Mouse (Mus musculus) hindbrain, embryonic 13.5 days (tissue): Measurements from ENCODE around the gene Ankrd11. TPM values are rescaled to one million over a fixed set of nuclear protein-coding genes. Genes with fewer than 3 reads are reported as not detected.

Experiments used
- ATAC-seq: fragments of 200-750 bp; cut with Nextera tagmentation; 2 replicates; pipeline ENCODE4 v1.8.0; 2017; ENCODE audit warnings: moderate TSS enrichment; ENCODE audit not compliant: low FRiP score
- H3K27ac ChIP-seq: fragments of 300-500 bp; sonication (generic); 2 replicates; pipeline ENCODE4 v1.5.1; 2015; ENCODE audit warnings: inconsistent platforms, mild to moderate bottlenecking, moderate library complexity
- H3K27me3 ChIP-seq: fragments of 300-500 bp; sonication (generic); 2 replicates; pipeline ENCODE4 v1.6.1; 2015; ENCODE audit warnings: mild to moderate bottlenecking, inconsistent platforms
- H3K36me3 ChIP-seq: fragments of 300-500 bp; sonication (generic); 2 replicates; pipeline ENCODE4 v1.6.1; 2015; ENCODE audit warnings: mild to moderate bottlenecking, inconsistent platforms
- H3K4me1 ChIP-seq: fragments of 300-500 bp; sonication (generic); replicated peaks from 2 replicates; pipeline ENCODE4 v1.6.1; 2015; ENCODE audit warnings: inconsistent platforms
- H3K4me2 ChIP-seq: fragments of 300-500 bp; sonication (generic); 2 replicates; pipeline ENCODE4 v1.6.1; 2015; ENCODE audit warnings: inconsistent platforms, mild to moderate bottlenecking, moderate library complexity
- H3K4me3 ChIP-seq: fragments of 300-500 bp; sonication (generic); 2 replicates; pipeline ENCODE4 v1.5.1; 2015; ENCODE audit warnings: mild to moderate bottlenecking, inconsistent platforms
- H3K9ac ChIP-seq: fragments of 300-500 bp; sonication (generic); 2 replicates; pipeline ENCODE4 v1.6.1; 2015; ENCODE audit warnings: mild to moderate bottlenecking, inconsistent platforms
- H3K9me3 ChIP-seq: fragments of 300-500 bp; sonication (generic); 2 replicates; pipeline ENCODE4 v1.6.1; 2016; ENCODE audit warnings: inconsistent platforms
- WGBS: fragments of 180-500 bp; shearing (Covaris S2); methylation state at CpG from one replicate; pipeline ENCODE4 v1.1.7; 2015; 5-methylcytosine and 5-hydroxymethylcytosine counted together
- polyA plus RNA-seq: library from polyadenylated mRNA; unstranded; fragments of >200 nt; fragmentation: Nextera tagmentation; extraction: Ambion mirVana; gene quantifications from 2 replicates; pipeline ENCODE4 v1.2.1, GENCODE M21; 2015

Ankrd11 gene
- polyA plus RNA-seq, 1 experiment from 2014 or later = 29.9 TPM

DNA sequence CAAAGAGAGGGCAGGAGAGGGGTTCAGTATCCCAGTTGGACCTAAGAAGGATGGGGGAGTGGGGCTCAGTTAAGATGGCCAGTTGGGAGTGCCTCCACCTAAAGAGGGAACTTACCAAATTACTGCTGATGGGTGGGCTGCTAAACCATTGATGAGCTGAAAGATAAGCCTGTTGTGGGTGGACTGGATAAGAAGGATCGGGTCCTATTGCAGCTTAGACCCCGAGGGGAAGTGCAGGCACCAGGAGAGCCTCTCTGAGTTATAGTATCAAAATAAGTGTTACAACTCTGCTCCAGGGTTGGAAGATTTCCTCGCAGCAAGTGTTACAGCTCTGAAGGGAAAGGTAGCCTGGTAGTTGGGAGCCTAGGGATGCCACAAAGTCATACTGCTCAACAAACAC is 197.9 kb downstream of the Ankrd11 start:
- Histone ChIP-seq H3K4me2 (no peak overlapping the region), H3K9ac (no peak overlapping the region), H3K36me3 (no peaks in the 10 kb centered on the region), H3K27ac (no peak overlapping the region), H3K27me3 (peaks cover 11% of the 10 kb centered on the region), H3K4me3 (no peak overlapping the region), H3K9me3 (no peaks in the 10 kb centered on the region), H3K4me1 (peaks cover 5% of the 10 kb centered on the region)
- WGBS = 81% methylated on average over 3 of the region's 3 CpGs
- no peak for ATAC-seq

DNA sequence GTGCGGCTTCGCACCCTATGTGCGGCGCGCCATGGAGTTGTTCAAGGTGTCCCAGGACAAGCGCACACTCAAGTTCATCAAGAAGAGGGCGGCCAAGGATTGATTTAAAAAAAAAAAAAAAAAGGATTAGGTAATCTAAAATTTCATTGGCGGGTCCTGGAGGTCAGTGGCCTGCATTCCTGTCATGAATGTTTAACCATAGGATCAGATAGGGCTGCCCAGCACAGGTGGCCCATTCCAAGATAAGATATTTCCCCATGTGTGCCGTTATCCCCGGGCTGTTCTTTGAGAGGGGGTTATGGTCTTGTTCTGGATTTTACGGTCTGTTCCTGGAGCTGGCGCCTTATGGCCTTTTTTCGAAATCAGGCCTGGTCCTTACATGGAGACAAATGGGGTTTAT is 205.4 kb downstream of the Ankrd11 start:
- Histone ChIP-seq H3K4me1 (no peaks in the 10 kb centered on the region), H3K27ac (no peak overlapping the region), H3K4me3 (no peak overlapping the region), H3K4me2 (no peak overlapping the region), H3K27me3 (0 out of 2 replicates have a peak, but pooled peaks cover 2% of the 10 kb centered on the region), H3K9me3 (no peaks in the 10 kb centered on the region), H3K36me3 (no peaks in the 10 kb centered on the region), H3K9ac (no peak overlapping the region)
- ATAC-seq = no peak
- 93% methylated on average over 13 of the region's 13 CpGs for WGBS

DNA sequence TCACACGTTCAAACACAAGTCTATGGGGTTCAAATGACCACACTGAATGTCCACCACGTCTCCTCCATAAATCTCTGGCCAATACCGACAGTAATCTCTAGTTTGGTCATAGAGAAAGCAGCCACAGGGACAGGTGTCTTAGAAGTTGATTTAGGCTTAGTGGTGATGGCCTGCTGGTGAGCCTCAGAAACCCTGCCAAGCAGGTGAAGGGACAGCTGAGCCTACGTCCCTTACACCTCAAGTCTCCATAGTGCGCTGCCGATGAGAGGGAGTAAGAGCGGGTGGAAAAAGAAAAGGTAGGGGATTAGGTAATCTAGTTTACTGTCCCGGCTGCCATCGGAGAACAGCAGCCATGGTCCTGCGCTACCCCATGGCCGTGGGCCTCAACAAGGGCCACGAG is 205.9 kb downstream of the Ankrd11 start:
- H3K27ac ChIP-seq = no peak overlapping the region
- no peak overlapping the region for H3K9ac ChIP-seq
- WGBS = 88% methylated on average over 12 of the region's 12 CpGs
- no peaks in the 10 kb centered on the region for H3K9me3 ChIP-seq
- no peaks in the 10 kb centered on the region for H3K36me3 ChIP-seq
- H3K4me3 ChIP-seq = no peak overlapping the region
- no peak overlapping the region for H3K4me2 ChIP-seq
- H3K4me1 ChIP-seq = no peaks in the 10 kb centered on the region
- H3K27me3 ChIP-seq = 0 out of 2 replicates have a peak, but pooled peaks cover 1% of the 10 kb centered on the region
- no peak for ATAC-seq

DNA sequence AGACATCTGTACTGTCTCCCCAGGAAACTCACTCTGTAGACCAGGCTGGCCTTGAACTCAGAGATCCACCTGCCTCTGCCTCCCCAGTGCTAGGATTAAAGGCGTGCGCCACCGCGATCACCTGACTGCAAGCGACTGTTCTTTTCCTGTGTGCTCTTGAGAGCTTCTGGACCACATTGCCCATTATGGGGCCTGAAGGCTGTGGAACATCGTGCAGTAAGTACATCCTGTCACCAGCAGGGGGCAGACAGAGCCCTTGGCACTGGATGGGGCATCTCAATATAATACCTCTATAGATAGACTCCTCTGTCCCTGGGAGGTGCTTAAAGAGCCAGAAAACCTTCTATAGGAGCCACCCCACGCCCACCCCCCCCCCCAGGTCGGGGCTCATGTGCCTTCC is 207.1 kb downstream of the Ankrd11 start:
- H3K9me3 ChIP-seq = no peaks in the 10 kb centered on the region
- H3K4me3 ChIP-seq = no peak overlapping the region
- no peaks in the 10 kb centered on the region for H3K36me3 ChIP-seq
- H3K27me3 ChIP-seq = no peaks in the 10 kb centered on the region
- no peak for ATAC-seq
- 38% methylated on average over 8 of the region's 8 CpGs for WGBS
- no peak overlapping the region for H3K27ac ChIP-seq
- peaks cover 6% of the 10 kb centered on the region for H3K4me1 ChIP-seq
- H3K4me2 ChIP-seq = no peak overlapping the region
- H3K9ac ChIP-seq = no peak overlapping the region

DNA sequence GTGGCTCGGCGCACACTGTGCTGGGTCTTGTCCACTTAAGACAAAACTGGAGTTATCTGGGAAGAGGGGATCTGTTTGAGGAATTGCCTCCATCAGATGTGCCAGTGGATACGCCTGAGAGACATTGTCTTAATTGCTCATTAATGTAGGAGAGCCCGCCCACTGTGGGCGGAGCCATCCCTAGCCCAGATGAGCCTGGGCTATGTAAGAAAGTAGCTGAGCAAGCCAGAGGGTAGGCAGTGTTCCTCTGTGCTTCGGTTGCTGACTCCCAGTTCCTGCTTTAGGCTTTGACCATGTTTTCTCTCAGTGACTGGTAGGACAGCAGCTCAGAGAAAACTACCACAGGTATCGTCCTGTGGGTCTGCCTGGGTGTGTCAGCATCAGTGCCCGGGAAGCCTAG is 207.7 kb downstream of the Ankrd11 start:
- 85% methylated on average over 8 of the region's 8 CpGs for WGBS
- Histone ChIP-seq H3K4me2 (no peak overlapping the region), H3K36me3 (no peaks in the 10 kb centered on the region), H3K4me3 (no peak overlapping the region), H3K27me3 (no peaks in the 10 kb centered on the region), H3K9me3 (no peaks in the 10 kb centered on the region), H3K4me1 (peaks cover 6% of the 10 kb centered on the region), H3K9ac (no peak overlapping the region), H3K27ac (no peak overlapping the region)
- no peak for ATAC-seq

Other genes with a start within 250 kb of the Ankrd11 start
- 1.5 and 1.8 TPM in 2 replicates for gene Cdh15, start 194.3 kb downstream of the Ankrd11 start, polyA plus RNA-seq
- gene Spg7, start 20.7 kb upstream of the Ankrd11 start, polyA plus RNA-seq = 45.9 and 48.7 TPM in 2 replicates
- 766 and 789 TPM in 2 replicates for gene Rpl13, start 60.1 kb upstream of the Ankrd11 start, polyA plus RNA-seq
- gene Cpne7, start 75.1 kb upstream of the Ankrd11 start, polyA plus RNA-seq = 0.53 and 0.87 TPM in 2 replicates
- gene Sult5a1, start 116.0 kb upstream of the Ankrd11 start, polyA plus RNA-seq = 1.5 and 2.2 TPM in 2 replicates
- gene Dpep1, start 144.0 kb upstream of the Ankrd11 start, polyA plus RNA-seq = 0.35 TPM in 1 of 2 replicates, not detected in the other
- 202 and 209 TPM in 2 replicates for gene Chmp1a, start 170.5 kb upstream of the Ankrd11 start, polyA plus RNA-seq
- gene Spata33, start 170.6 kb upstream of the Ankrd11 start, polyA plus RNA-seq = 7.8 and 8.4 TPM in 2 replicates
- 44.0 and 46.9 TPM in 2 replicates for gene Cdk10, start 182.6 kb upstream of the Ankrd11 start, polyA plus RNA-seq
- gene Spata2l, start 194.0 kb upstream of the Ankrd11 start, polyA plus RNA-seq = 4.1 and 4.4 TPM in 2 replicates
- 24.3 and 26.0 TPM in 2 replicates for gene Zfp276, start 211.9 kb upstream of the Ankrd11 start, polyA plus RNA-seq
- gene Vps9d1, start 212.1 kb upstream of the Ankrd11 start, polyA plus RNA-seq = 51.1 and 52.9 TPM in 2 replicates